Mouse (Mus musculus): ENCODE results near the gene Pnkp. TPM values are rescaled to one million over a fixed set of nuclear protein-coding genes. Genes with fewer than 3 reads are reported as not detected.

The Pnkp gene
- polyA plus RNA-seq, 1 experiment from 2014 or later = 39.8 TPM

- WGBS = 87% methylated on average over 9 of the region's 9 CpGs
- DNase-seq (ENCODE audit: extremely low spot score, low spot score) = no peak
Measured at GRCm38 (mm10) chr7:44836423-44837053, 20.4 kb upstream of the Pnkp start.

GRCm38 (mm10) chr7:44838073-44838472, 18.9 kb upstream of the Pnkp start:
- no peak for DNase-seq (ENCODE audit: extremely low spot score, low spot score)
- Histone ChIP-seq H3K4me1 (peaks cover 34% of the 10 kb centered on the region), H3K36me3 (replicated peaks) (peaks cover 28% of the 10 kb centered on the region), H3K27me3 (ENCODE audit: poor library complexity, severe bottlenecking) (peaks cover 48% of the 10 kb centered on the region), H3K9me3 (no peaks in the 10 kb centered on the region), H3K27ac (no peak overlapping the region), H3K4me3 (no peak overlapping the region)
- WGBS = 89% methylated on average over 6 of the region's 6 CpGs

More at GRCm38 (mm10) chr7:44836423-44837053, 20.4 kb upstream of the Pnkp start:
- Histone ChIP-seq H3K4me1 (peaks cover 34% of the 10 kb centered on the region), H3K4me3 (no peak overlapping the region), H3K36me3 (replicated peaks) (peaks cover 22% of the 10 kb centered on the region), H3K27ac (no peak overlapping the region), H3K27me3 (ENCODE audit: poor library complexity, severe bottlenecking) (peaks cover 40% of the 10 kb centered on the region), H3K9me3 (no peaks in the 10 kb centered on the region)

GRCm38 (mm10) chr7:44839171-44839490, 17.8 kb upstream of the Pnkp start:
- peaks cover 32% of the 10 kb centered on the region for H3K4me1 ChIP-seq
- peak overlapping the region; percentile 44 for H3K4me3 ChIP-seq
- H3K27ac ChIP-seq = no peak overlapping the region
- 25% methylated on average over 11 of the region's 11 CpGs for WGBS
- H3K9me3 ChIP-seq = no peaks in the 10 kb centered on the region
- H3K27me3 ChIP-seq (ENCODE audit: poor library complexity, severe bottlenecking) = peaks cover 48% of the 10 kb centered on the region
- no peak for DNase-seq (ENCODE audit: extremely low spot score, low spot score)
- H3K36me3 ChIP-seq (replicated peaks) = peaks cover 38% of the 10 kb centered on the region

GRCm38 (mm10) chr7:44839491-44840191, 17.3 kb upstream of the Pnkp start:
- Histone ChIP-seq H3K27ac (peak overlapping the region; percentile 53; the same call in 1 of the 2 replicates), H3K27me3 (ENCODE audit: poor library complexity, severe bottlenecking) (peaks cover 48% of the 10 kb centered on the region), H3K36me3 (replicated peaks) (peaks cover 43% of the 10 kb centered on the region), H3K4me3 (peak overlapping the region; percentile 44), H3K4me1 (peaks cover 31% of the 10 kb centered on the region), H3K9me3 (no peaks in the 10 kb centered on the region)
- no peak for DNase-seq (ENCODE audit: extremely low spot score, low spot score)
- 1% methylated on average over 58 of the region's 58 CpGs for WGBS

- H3K27me3 ChIP-seq (ENCODE audit: poor library complexity, severe bottlenecking) = peaks cover 48% of the 10 kb centered on the region
- H3K9me3 ChIP-seq = no peaks in the 10 kb centered on the region
- H3K4me3 ChIP-seq = peak overlapping the region; percentile 44; the same call in 1 of the 2 replicates
- H3K4me1 ChIP-seq = peaks cover 31% of the 10 kb centered on the region
- 59% methylated on average over 14 of the region's 14 CpGs for WGBS
- DNase-seq (ENCODE audit: extremely low spot score, low spot score) = no peak
- no peak overlapping the region for H3K27ac ChIP-seq
- peaks cover 51% of the 10 kb centered on the region for H3K36me3 ChIP-seq (replicated peaks)
Measured at GRCm38 (mm10) chr7:44840426-44840825, 16.5 kb upstream of the Pnkp start.

- Histone ChIP-seq H3K27me3 (ENCODE audit: poor library complexity, severe bottlenecking) (peaks cover 48% of the 10 kb centered on the region), H3K36me3 (replicated peaks) (peaks cover 67% of the 10 kb centered on the region), H3K4me3 (no peak overlapping the region), H3K9me3 (no peaks in the 10 kb centered on the region), H3K4me1 (peaks cover 22% of the 10 kb centered on the region), H3K27ac (no peak overlapping the region)
- DNase-seq (ENCODE audit: extremely low spot score, low spot score) = no peak
- WGBS = 91% methylated on average over 8 of the region's 8 CpGs
Measured at GRCm38 (mm10) chr7:44841825-44842463, 15.0 kb upstream of the Pnkp start.

GRCm38 (mm10) chr7:44845006-44845405, 11.9 kb upstream of the Pnkp start:
- H3K27me3 ChIP-seq (ENCODE audit: poor library complexity, severe bottlenecking) = peaks cover 23% of the 10 kb centered on the region
- H3K4me3 ChIP-seq = no peak overlapping the region
- no peaks in the 10 kb centered on the region for H3K9me3 ChIP-seq
- peaks cover 21% of the 10 kb centered on the region for H3K4me1 ChIP-seq
- 93% methylated on average over 10 of the region's 10 CpGs for WGBS
- DNase-seq (ENCODE audit: extremely low spot score, low spot score) = no peak
- no peak overlapping the region for H3K27ac ChIP-seq
- peaks cover 67% of the 10 kb centered on the region for H3K36me3 ChIP-seq (replicated peaks)

GRCm38 (mm10) chr7:44846804-44847203, 10.1 kb upstream of the Pnkp start:
- no peak for DNase-seq (ENCODE audit: extremely low spot score, low spot score)
- H3K9me3 ChIP-seq = no peaks in the 10 kb centered on the region
- H3K27me3 ChIP-seq (ENCODE audit: poor library complexity, severe bottlenecking) = peaks cover 5% of the 10 kb centered on the region; the same call in 1 of the 2 replicates
- H3K4me3 ChIP-seq = no peak overlapping the region
- peaks cover 57% of the 10 kb centered on the region for H3K36me3 ChIP-seq (replicated peaks)
- 90% methylated on average over 7 of the region's 7 CpGs for WGBS
- peaks cover 27% of the 10 kb centered on the region for H3K4me1 ChIP-seq
- H3K27ac ChIP-seq = no peak overlapping the region

- peaks cover 32% of the 10 kb centered on the region for H3K4me1 ChIP-seq
- DNase-seq (ENCODE audit: extremely low spot score, low spot score) = no peak
- 0 out of 2 replicates have a peak overlapping the region, but pooled peaks have one; percentile 97 for H3K27ac ChIP-seq
- 78% methylated on average over 5 of the region's 5 CpGs for WGBS
- H3K36me3 ChIP-seq (replicated peaks) = peaks cover 55% of the 10 kb centered on the region
- H3K27me3 ChIP-seq (ENCODE audit: poor library complexity, severe bottlenecking) = no peaks in the 10 kb centered on the region
- peak overlapping the region; percentile 87 for H3K4me3 ChIP-seq
- no peaks in the 10 kb centered on the region for H3K9me3 ChIP-seq
Measured at GRCm38 (mm10) chr7:44847772-44848171, 9.2 kb upstream of the Pnkp start.

GRCm38 (mm10) chr7:44848561-44849415, 8.2 kb upstream of the Pnkp start, which contains the start of the genes Akt1s1 and Tbc1d17:
Akt1s1 (plus strand) TSS chr7:44848991.
Tbc1d17 (minus strand) TSS chr7:44849079.
- Histone ChIP-seq H3K9me3 (no peaks in the 10 kb centered on the region), H3K27ac (peak within 1 kb of the TSS; percentile 97), H3K27me3 (ENCODE audit: poor library complexity, severe bottlenecking) (no peaks in the 10 kb centered on the region), H3K36me3 (replicated peaks) (peaks cover 54% of the 10 kb centered on the region), H3K4me1 (peaks cover 42% of the 10 kb centered on the region), H3K4me3 (peak within 1 kb of the TSS; percentile 87)
- DNase-seq (ENCODE audit: extremely low spot score, low spot score) = peak; percentile 94
- under 1% methylated on average over 54 of the region's 54 CpGs for WGBS

- Histone ChIP-seq H3K27me3 (ENCODE audit: poor library complexity, severe bottlenecking) (no peaks in the 10 kb centered on the region), H3K36me3 (replicated peaks) (peaks cover 47% of the 10 kb centered on the region), H3K9me3 (no peaks in the 10 kb centered on the region), H3K4me3 (peak overlapping the region; percentile 87), H3K27ac (peak overlapping the region; percentile 97), H3K4me1 (peaks cover 49% of the 10 kb centered on the region)
- DNase-seq (ENCODE audit: extremely low spot score, low spot score) = peak; percentile 90
- whole genome bisulfite sequencing = under 1% methylated on average over 41 of the region's 41 CpGs
Measured at GRCm38 (mm10) chr7:44849416-44850111, 7.4 kb upstream of the Pnkp start.

GRCm38 (mm10) chr7:44850146-44850545, 6.8 kb upstream of the Pnkp start:
- Histone ChIP-seq H3K9me3 (no peaks in the 10 kb centered on the region), H3K4me3 (peak overlapping the region; percentile 87), H3K36me3 (replicated peaks) (peaks cover 41% of the 10 kb centered on the region), H3K27me3 (ENCODE audit: poor library complexity, severe bottlenecking) (no peaks in the 10 kb centered on the region), H3K4me1 (peaks cover 55% of the 10 kb centered on the region), H3K27ac (peak overlapping the region; percentile 97)
- DNase-seq (ENCODE audit: extremely low spot score, low spot score) = peak; percentile 79
- WGBS = under 1% methylated on average over 33 of the region's 33 CpGs
